Mouse (Mus musculus) left cerebral cortex, postnatal 14 days (tissue): ENCODE measurements around the gene Erfe. TPM values are rescaled to one million over a fixed set of nuclear protein-coding genes. Genes with fewer than 3 reads are reported as not detected.

ENCODE experiments used
- DNase-seq, 2 experiments: peaks; one replicate each; pipeline ENCODE4 v3.0.0; 2021 to 2022; ENCODE audit warnings: low spot score in 2 of 2, mixed read lengths in 1 of 2
- intact Hi-C: fragments of 180-260 bp; cut with DNase I; formaldehyde crosslinking; loops from one replicate; pipeline ENCODE4 v1.15.1; 2025
- total RNA-seq, 2 experiments: library from RNA; stranded (reverse); gene quantifications; 2 replicates each; pipeline ENCODE4 v1.2.3; 2021

Gene Erfe
- total RNA-seq, 2 experiments from 2014 or later, result 0.15 to 0.34 TPM

DNA sequence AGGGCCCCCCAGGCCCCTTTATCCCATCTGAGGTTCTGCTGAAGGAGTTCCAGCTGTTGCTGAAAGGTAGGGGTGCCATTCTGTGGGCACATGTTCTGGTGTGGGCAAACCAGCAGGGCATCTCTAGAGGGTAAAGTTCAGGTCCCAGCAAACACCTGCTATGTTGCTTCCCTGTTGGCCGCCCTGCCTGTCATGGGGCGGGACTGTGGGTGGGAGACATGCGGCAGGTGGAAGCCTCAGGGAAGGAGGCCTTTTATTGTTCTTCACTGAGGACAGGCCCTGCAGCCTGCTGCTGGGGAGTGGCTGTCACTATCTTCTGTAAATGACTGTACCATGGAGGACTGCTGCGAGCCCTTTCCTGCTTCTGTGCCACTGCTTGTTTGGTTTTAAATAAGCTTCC, 3.2 kb downstream of the Erfe start:
- DNase-seq, result no peak
- intact Hi-C loops, result no loop called here

GRCm38 (mm10) chr1:91370055-91370454, 3.8 kb downstream of the Erfe start:
- DNase-seq, result no peak

GRCm38 (mm10) chr1:91373414-91373835, 7.2 kb downstream of the Erfe start:
- DNase-seq, result no peak
- intact Hi-C loops, result no loop called here

More at GRCm38 (mm10) chr1:91370055-91370454, 3.8 kb downstream of the Erfe start:
- intact Hi-C loops, result no loop called here

- peak; percentile 83 to 84 for DNase-seq
- intact Hi-C loops, result no loop called here
These were observed 14.3 kb downstream of the Erfe start for GRCm38 (mm10) chr1:91380453-91381090.

GRCm38 (mm10) chr1:91381091-91381471, 14.9 kb downstream of the Erfe start:
- DNase-seq, result no peak
- intact Hi-C loops, result no loop called here

DNA sequence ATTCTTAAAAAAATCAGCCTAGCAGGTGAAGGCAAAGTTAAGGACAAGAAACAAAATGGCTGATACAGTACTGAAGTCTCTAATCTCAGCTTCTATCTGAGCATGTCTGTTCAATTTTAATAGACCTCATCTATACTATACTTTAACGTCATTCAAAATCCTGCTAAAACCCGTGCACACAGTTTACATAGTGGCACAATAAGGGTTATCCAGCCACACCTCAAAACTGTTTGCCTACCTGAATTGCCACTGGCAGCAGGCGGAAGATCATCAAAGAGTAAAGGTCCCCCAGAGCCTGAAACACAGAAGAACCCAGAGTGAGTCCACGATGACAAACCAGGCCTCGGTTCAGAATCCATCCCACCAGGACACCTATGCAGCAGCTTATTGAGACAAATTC, 24.1 kb downstream of the Erfe start:
- intact Hi-C loops, result no loop called here
- DNase-seq, result no peak

DNA sequence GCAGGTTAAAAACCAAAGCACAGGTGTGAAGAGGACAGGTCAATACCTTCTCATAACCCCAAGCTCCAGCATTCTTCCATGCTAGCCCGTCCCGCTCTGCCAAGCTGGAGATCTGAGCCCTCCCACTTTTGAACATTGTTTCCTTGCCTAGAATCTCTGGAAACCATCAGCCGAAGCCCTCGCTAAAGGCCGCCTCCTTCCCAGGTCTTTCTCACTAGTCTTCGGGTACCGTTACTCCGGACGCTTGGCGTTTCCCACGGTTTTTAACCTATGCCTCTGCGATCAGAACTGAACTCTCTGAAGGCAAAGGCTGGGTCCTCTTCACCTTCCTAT, 31.7 kb downstream of the Erfe start:
- intact Hi-C loops, result no loop called here
- no peak for DNase-seq

- intact Hi-C loops, result no loop called here
- DNase-seq, result peak; percentile 71 to 78
These were observed 32.2 kb downstream of the Erfe start, which contains the start of gene Ilkap for GRCm38 (mm10) chr1:91398260-91399062. Gene Ilkap (minus strand): TSS chr1:91398815.

GRCm38 (mm10) chr1:91404976-91405375, 38.7 kb downstream of the Erfe start:
- intact Hi-C loops, result no loop called here
- no peak for DNase-seq

- DNase-seq, result no peak
- intact Hi-C loops, result no loop called here
These were observed 39.4 kb downstream of the Erfe start for GRCm38 (mm10) chr1:91405406-91406169.

GRCm38 (mm10) chr1:91407819-91408218, 41.6 kb downstream of the Erfe start:
- intact Hi-C loops, result no loop called here
- DNase-seq, result no peak

GRCm38 (mm10) chr1:91411631-91412285, 45.5 kb downstream of the Erfe start:
- intact Hi-C loops, result no loop called here
- no peak for DNase-seq

DNA sequence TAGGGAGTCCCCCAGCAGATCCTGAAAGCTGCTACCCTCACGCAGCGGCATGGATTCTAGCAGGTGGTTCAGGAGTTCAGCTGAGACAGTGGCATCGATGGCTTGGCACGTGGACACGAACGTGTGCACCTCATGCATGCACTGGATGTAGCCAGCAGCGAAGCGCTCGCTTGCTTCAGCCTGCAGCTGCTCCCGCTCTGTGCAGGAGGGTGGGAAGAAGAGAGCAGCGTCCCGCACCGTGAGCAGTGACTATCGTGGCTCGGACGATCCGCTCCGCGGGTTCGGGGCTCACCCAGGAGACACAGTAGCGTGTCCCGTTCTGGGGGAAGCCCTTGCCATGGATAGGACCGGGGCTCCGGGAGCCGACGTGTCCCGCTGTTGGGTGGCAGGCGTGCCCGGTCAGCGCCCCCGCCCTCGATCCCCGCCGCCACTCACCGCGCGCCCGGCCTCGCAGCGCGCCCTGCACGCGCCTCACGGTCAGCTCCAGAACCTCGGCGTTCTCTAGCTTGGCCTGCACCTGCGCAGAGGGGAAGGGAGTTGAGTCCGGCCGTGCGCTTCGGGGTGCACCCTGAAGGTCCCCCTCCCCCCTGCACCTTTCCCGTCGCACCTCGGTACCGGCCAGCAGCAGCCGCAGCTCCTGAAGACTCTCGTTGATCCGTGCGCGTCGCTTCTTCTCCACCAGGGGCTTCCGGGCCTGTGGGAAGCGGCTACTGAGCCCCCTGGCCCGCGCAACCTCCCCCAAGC, 46.2 kb downstream of the Erfe start:
- DNase-seq, result peak in 1 of 2 experiments; percentile 21
- intact Hi-C loops, result no loop called here

GRCm38 (mm10) chr1:91413030-91413506, 46.8 kb downstream of the Erfe start:
- DNase-seq, result peak; percentile 93 to 96
- intact Hi-C loops, result no loop called here

GRCm38 (mm10) chr1:91413536-91413897, 47.3 kb downstream of the Erfe start:
- DNase-seq, result no peak
- intact Hi-C loops, result no loop called here

DNA sequence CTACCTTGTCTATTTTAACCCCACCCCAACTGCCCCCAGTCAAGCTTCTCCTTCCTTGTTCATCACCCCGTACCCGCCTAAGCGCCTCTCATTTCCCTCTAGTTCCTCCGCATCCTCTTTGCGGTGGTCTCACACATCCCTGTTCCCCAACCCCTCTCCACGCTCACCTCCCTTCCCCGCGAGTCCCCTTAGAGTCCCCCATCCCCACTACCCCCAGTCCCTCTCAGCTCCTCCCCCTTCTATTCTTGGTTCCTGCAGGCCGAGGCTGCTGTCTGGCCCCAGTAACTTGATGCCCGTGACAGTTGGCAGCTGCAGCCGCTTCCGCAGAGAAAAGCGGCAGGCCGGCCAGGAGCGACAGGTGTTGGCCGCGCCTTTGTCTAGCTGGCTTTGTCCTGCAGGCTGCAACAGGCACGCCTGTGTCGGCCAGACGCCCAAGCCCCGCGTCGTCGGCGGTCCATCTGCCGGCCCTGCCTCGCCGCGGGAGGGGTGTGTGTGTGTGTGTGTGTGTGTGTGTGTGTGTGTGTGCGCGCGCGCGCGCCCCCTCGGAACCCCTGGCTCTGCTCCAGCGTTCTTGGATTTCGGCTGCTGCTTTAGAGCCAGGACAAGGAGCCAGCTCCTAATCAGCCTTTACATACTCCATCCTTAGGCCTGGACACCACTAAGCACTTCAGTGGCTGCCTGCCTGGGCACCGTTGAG, 47.8 kb downstream of the Erfe start, which contains the start of gene Hes6:
Gene Hes6, minus strand, starts transcription at position 141 of the 697 bp plus-strand sequence.
- DNase-seq, result peak; percentile 63 to 82
- intact Hi-C loops, result no loop called here

DNA sequence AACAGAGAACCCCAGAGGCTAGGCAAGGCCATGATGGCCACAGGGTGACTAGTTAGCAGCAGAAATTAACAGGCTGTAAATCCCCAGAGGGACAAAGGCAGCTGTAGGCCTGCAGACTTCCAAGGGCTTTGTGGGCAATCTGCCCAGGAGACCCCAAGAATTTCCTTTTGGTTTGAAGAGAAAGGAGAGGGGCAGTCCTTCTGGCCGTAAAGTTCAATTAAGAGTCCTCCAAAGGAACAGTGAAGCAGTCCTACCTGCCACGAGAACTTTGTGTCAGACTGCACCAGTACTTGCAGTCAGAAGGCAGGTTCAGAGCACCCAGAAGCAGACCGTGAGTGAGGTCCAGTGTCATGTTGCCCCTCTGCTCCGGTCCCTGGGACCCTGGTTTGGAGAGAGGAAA, 48.7 kb downstream of the Erfe start:
- DNase-seq, result no peak

GRCm38 (mm10) chr1:91415311-91415710, 49.1 kb downstream of the Erfe start:
- intact Hi-C loops, result no loop called here
- no peak for DNase-seq

More for the DNA sequence above, 48.7 kb downstream of the Erfe start:
- intact Hi-C loops, result no loop called here
